Mouse (Mus musculus): Measurements from ENCODE around the gene Mrc2. TPM values are rescaled to one million over a fixed set of nuclear protein-coding genes. Genes with fewer than 3 reads are reported as not detected.

Mrc2 gene
- polyA plus RNA-seq, 1 experiment, result 4.3 TPM

GRCm38 (mm10) chr11:105369526-105370386, 77.3 kb downstream of the Mrc2 start:
- DNase-seq (ENCODE audit: low read depth, low spot score), result no peak
- WGBS, result 74% methylated on average over 13 of the region's 13 CpGs

- no peak for DNase-seq (ENCODE audit: low read depth, low spot score)
- 72% methylated on average over 9 of the region's 9 CpGs for WGBS
Observed at GRCm38 (mm10) chr11:105371818-105372217, 79.4 kb downstream of the Mrc2 start.

GRCm38 (mm10) chr11:105373881-105374280, 81.4 kb downstream of the Mrc2 start:
- WGBS, result 66% methylated on average over 8 of the region's 8 CpGs
- DNase-seq (ENCODE audit: low read depth, low spot score), result no peak

GRCm38 (mm10) chr11:105374526-105375175, 82.2 kb downstream of the Mrc2 start:
- 47% methylated on average over 10 of the region's 10 CpGs for WGBS

GRCm38 (mm10) chr11:105375821-105376235, 83.4 kb downstream of the Mrc2 start:
- DNase-seq (ENCODE audit: low read depth, low spot score), result no peak
- WGBS, result 41% methylated on average over 1 of the region's 1 CpGs

More at GRCm38 (mm10) chr11:105374526-105375175, 82.2 kb downstream of the Mrc2 start:
- DNase-seq (ENCODE audit: low read depth, low spot score), result no peak

GRCm38 (mm10) chr11:105385266-105385665, 92.8 kb downstream of the Mrc2 start:
- no peak for DNase-seq (ENCODE audit: low read depth, low spot score)
- WGBS, result 94% methylated on average over 9 of the region's 9 CpGs

- 41% methylated on average over 2 of the region's 2 CpGs for WGBS
- DNase-seq (ENCODE audit: low read depth, low spot score), result no peak
Observed at GRCm38 (mm10) chr11:105388636-105389035, 96.2 kb downstream of the Mrc2 start.

- no peak for DNase-seq (ENCODE audit: low read depth, low spot score)
- 87% methylated on average over 7 of the region's 7 CpGs for WGBS
Observed at GRCm38 (mm10) chr11:105390290-105390689, 97.8 kb downstream of the Mrc2 start.

Other genes with a start within 250 kb of the Mrc2 start
- not detected in 2 replicates for gene Efcab3, start 229.1 kb upstream of the Mrc2 start, polyA plus RNA-seq (2012; rRNA removed)
- 9.8 and 10.7 TPM in 2 replicates for gene Mettl2, start 166.2 kb upstream of the Mrc2 start, polyA plus RNA-seq (2012; rRNA removed)
- not detected in 2 replicates for gene Gm10842, start 145.8 kb upstream of the Mrc2 start, polyA plus RNA-seq (2012; rRNA removed)
- 9.0 and 10.2 TPM in 2 replicates for gene Tlk2, start 113.8 kb upstream of the Mrc2 start, polyA plus RNA-seq (2012; rRNA removed)
- not detected in 2 replicates for gene March10, start 164.1 kb downstream of the Mrc2 start, polyA plus RNA-seq (2012; rRNA removed)